Mouse (Mus musculus): ENCODE measurements around the gene Pawr.

The Pawr gene

GRCm38 (mm10) chr10:108355392-108355775 lies 23.5 kb downstream of the Pawr start:
- DNase-seq (ENCODE audit: low read depth, low spot score): no peak

DNA sequence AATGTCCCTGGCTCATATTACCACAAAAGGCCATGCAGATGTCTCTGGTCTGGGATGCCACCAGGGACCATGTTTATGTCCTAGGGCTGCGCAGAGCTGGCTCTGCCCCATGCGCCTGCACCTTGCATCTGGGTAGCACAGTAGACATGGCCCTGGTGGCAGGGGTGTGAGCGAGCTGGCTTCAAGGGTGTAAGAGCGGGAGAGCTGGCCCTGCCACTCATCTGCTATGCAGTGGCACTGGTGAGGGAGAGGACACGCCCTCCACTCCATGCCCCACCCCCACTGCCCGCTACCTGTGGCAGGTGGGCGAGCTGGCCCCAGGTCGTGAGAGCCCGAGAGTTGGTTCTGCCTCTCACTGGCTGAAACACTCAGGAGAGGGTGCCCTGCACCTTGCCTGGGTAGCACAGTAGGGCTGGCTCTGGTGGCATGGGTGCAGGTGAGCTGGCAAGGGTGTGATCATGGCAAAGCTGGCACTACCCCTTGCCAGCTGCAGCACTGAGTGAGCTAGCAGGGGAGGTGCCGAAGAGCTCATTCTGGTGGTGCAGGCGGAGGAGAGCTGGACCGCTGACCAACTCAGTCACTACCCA lies 24.8 kb downstream of the Pawr start:
- no peak for DNase-seq (ENCODE audit: low read depth, low spot score)

GRCm38 (mm10) chr10:108359974-108360373 lies 28.1 kb downstream of the Pawr start:
- DNase-seq (ENCODE audit: low read depth, low spot score): no peak

- DNase-seq (ENCODE audit: low read depth, low spot score): no peak
These were observed 28.9 kb downstream of the Pawr start for GRCm38 (mm10) chr10:108360801-108361200.

GRCm38 (mm10) chr10:108361419-108362155 lies 29.7 kb downstream of the Pawr start:
- no peak for DNase-seq (ENCODE audit: low read depth, low spot score)

GRCm38 (mm10) chr10:108363932-108364331 lies 32.0 kb downstream of the Pawr start:
- no peak for DNase-seq (ENCODE audit: low read depth, low spot score)

- DNase-seq (ENCODE audit: low read depth, low spot score): no peak
These were observed 33.2 kb downstream of the Pawr start for GRCm38 (mm10) chr10:108364946-108365719.

DNA sequence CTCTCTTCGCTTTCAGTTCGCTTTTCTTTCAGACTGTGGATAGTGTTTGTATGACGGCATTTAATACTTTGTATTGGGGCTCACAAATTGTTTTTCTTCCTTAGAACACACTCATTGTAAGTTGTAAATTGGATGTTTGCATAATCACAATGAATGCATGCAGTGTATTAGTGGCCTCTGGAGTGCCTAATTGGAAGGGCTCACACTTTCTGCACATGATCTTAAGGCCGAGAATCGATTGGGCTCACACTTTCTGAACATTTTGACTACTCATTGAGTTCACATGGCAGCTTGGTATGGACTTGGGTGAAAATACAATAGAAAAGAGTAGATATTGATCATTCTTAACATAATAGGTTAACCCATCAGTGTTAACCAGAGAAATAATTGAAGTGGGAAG lies 34.3 kb downstream of the Pawr start:
- no peak for DNase-seq (ENCODE audit: low read depth, low spot score)

- no peak for DNase-seq (ENCODE audit: low read depth, low spot score)
These were observed 36.4 kb downstream of the Pawr start for GRCm38 (mm10) chr10:108368358-108368757.

GRCm38 (mm10) chr10:108372258-108372657 lies 40.3 kb downstream of the Pawr start:
- DNase-seq (ENCODE audit: low read depth, low spot score): no peak

GRCm38 (mm10) chr10:108372858-108373257 lies 40.9 kb downstream of the Pawr start:
- no peak for DNase-seq (ENCODE audit: low read depth, low spot score)

- no peak for DNase-seq (ENCODE audit: low read depth, low spot score)
These were observed 43.9 kb downstream of the Pawr start for GRCm38 (mm10) chr10:108375796-108376195.

DNA sequence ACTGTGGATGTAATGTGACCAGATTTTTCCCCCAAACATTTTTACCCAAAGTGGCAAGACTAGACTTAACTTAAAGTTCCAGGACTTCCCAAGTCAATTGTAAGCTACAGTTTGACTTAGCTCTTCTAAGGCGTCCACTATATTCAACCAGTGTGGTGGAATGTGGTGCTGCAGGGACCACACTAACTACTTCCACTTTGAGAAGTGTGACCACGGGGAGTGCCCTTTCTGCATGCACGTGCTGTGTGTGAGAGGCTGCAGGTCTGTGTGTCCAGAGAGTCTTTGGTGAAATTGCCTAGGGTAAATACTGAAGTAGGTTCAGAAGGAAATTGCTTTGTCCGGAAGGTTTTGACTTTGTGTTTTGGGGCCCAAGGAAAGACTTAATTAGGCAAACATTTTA lies 44.4 kb downstream of the Pawr start:
- DNase-seq (ENCODE audit: low read depth, low spot score): no peak

- no peak for DNase-seq (ENCODE audit: low read depth, low spot score)
These were observed 45.4 kb downstream of the Pawr start for GRCm38 (mm10) chr10:108377369-108377768.

DNA sequence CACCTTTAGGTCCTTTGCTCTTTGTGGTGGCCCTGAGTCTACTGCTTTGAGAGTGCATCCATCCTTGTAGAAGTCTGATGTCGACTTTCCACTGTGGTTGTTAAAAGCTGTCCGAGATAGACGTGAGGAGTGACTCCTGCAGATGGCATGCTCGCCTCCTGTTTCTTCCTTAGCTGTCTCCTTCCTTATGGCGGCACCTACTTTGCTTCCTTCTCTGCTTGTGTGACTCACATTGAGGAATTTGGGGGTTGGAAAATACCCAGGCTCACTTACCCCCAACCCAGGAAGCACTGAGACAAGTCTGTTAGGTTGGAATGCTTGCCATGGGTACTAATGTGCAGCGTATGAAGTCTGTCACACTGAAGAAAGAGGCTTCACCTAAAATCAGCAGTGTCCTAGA lies 46.1 kb downstream of the Pawr start:
- no peak for DNase-seq (ENCODE audit: low read depth, low spot score)

- no peak for DNase-seq (ENCODE audit: low read depth, low spot score)
These were observed 46.6 kb downstream of the Pawr start for GRCm38 (mm10) chr10:108378479-108378878.

DNA sequence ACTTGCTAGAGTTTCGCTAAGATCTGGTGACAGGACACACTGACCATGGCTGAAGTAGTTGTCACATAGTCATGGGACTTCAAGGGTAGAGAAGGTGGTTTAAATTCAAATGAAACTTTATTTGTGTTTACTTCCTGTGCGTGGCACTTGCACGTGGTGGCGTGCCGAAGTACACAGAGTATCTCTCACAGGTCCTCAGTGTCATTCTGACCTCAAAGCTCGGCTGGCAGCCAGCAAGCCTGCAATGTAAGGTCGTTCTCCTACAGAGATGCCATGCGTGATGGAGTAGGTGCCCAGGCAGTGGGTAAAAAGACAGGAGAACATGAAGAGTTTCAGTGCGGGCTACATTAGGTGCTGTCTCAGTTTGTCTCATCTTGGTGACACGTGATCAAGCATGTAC lies 48.8 kb downstream of the Pawr start:
- DNase-seq (ENCODE audit: low read depth, low spot score): no peak

DNA sequence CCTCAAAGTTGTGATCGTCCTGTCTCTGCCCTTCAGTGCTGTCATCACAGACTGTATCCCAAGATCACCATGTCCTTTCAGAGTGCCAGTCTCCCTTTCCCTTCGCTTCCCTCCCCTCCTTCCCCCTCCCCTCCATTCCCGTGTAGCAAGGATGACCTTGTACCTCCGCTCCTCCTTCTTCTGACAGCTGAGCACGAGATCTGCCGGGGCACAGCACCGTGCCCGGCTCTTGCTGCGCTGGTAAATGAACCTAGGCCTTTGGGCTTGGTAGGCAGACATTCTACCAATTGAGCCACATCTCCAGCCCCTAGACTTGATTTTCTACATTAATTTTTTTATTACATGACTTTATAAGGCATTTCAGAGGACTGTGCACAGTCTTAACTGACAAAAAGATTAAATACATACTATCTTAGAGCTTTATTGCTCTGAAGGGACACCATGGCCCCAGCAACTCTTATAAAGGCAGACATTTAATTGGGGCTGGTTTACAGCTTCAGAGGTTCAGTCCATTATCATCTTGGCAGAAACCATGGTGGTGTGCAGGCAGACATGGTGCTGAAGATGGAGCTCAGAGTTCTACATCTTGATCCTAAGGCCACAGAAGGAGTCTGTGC lies 52.3 kb downstream of the Pawr start:
- DNase-seq (ENCODE audit: low read depth, low spot score): no peak

DNA sequence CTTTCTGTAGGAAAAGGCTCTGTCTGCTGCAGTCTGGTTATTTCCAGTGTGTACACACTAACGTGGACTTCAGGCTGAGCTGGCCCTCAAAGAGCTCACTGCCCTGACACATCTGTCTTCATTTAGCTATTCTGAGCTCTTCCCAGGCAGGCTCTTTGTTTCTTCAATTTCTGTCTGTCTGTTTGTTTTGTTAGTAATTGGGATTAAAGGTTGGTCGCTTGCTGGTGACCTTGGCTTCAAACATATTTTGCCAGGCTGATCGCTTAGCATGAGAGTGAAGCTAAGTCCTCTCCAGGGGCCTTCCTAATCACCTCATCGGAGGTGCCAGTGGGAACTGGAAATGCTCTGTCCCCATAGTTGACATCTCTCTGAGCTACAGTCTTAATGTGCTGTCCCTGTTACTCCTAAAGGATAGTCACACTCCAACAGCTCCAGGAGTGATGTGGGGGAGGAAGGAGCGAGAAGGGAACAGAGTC lies 53.6 kb downstream of the Pawr start:
- DNase-seq (ENCODE audit: low read depth, low spot score): no peak

GRCm38 (mm10) chr10:108388410-108388915 lies 56.5 kb downstream of the Pawr start:
- DNase-seq (ENCODE audit: low read depth, low spot score): no peak

DNA sequence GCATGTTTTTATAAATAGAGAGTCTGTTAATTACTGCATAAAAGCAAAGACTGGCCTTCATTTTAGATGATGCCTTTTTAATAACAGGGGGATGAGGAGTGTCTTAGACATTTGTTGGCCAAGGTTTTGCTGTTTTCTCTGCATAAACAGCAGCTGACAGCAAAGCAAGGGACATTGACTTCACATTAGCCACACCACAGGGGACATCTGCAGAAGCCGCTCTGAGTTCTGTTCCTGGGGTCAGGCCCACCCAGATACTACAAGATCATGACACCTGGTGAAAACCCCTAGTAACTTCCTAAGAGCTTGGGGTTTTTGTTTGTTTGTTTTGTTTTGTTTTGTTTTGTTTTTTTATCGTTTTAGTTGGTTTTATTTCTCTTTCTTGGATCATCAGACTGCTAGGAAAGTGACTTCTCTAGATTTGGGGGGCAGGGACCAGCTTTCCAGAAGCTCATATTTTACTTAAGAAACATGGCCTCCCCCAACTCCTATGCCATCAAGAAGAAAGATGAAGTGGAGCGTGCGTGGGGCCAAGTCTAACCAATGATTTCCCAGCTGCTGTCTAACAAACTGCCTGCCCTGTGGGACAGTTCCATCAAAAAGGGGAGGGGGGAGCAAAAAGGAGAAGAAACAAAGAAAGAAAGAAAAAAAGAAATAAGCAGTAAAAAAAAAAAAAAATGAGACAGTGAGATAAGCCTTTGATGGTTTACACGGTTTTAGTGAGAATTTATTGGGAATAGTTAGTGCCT lies 57.4 kb downstream of the Pawr start:
- no peak for DNase-seq (ENCODE audit: low read depth, low spot score)

Data from brain, embryonic 18.5 days (tissue).